Mouse (Mus musculus): ENCODE results near the gene Prss53. TPM values are rescaled to one million over a fixed set of nuclear protein-coding genes. Genes with fewer than 3 reads are reported as not detected.
"Not testable (repeated sequence)": the region's sequence is repeated elsewhere in the genome, so short reads cannot be mapped to it uniquely, and the experiment has no call there.

The Prss53 gene
- polyA plus RNA-seq, 1 experiment from 2014 or later = 0.66 TPM

GRCm38 (mm10) chr7:127867641-127868040 lies 23.1 kb downstream of the Prss53 start:
- Histone ChIP-seq H3K36me3 (ENCODE audit: poor library complexity, severe bottlenecking) (peaks cover 64% of the 10 kb centered on the region), H3K9me3 (replicated peaks) (no peaks in the 10 kb centered on the region)
- WGBS = 94% methylated on average over 18 of the region's 18 CpGs

GRCm38 (mm10) chr7:127866434-127866833 lies 24.3 kb downstream of the Prss53 start:
- H3K4me2 ChIP-seq = no peak overlapping the region
- no peak overlapping the region for H3K9ac ChIP-seq
- 0 out of 2 replicates have a peak, but pooled peaks have one; percentile 30 for ATAC-seq
- H3K36me3 ChIP-seq (ENCODE audit: poor library complexity, severe bottlenecking) = peaks cover 60% of the 10 kb centered on the region
- no peak overlapping the region for H3K4me3 ChIP-seq
- WGBS = 95% methylated on average over 12 of the region's 12 CpGs
- no peaks in the 10 kb centered on the region for H3K9me3 ChIP-seq (replicated peaks)
- H3K27me3 ChIP-seq = no peaks in the 10 kb centered on the region
- H3K4me1 ChIP-seq = no peaks in the 10 kb centered on the region
- H3K27ac ChIP-seq = no peak overlapping the region

More at GRCm38 (mm10) chr7:127867641-127868040, 23.1 kb downstream of the Prss53 start:
- H3K9ac ChIP-seq = no peak overlapping the region
- H3K4me1 ChIP-seq = no peaks in the 10 kb centered on the region
- no peak overlapping the region for H3K4me3 ChIP-seq
- no peak for ATAC-seq
- H3K4me2 ChIP-seq = no peak overlapping the region
- H3K27ac ChIP-seq = no peak overlapping the region
- no peaks in the 10 kb centered on the region for H3K27me3 ChIP-seq

GRCm38 (mm10) chr7:127858258-127858657 lies 32.5 kb downstream of the Prss53 start:
- ATAC-seq = no peak
- WGBS = 94% methylated on average over 6 of the region's 6 CpGs
- H3K27ac ChIP-seq = no peak overlapping the region
- H3K4me2 ChIP-seq = no peak overlapping the region
- H3K36me3 ChIP-seq (ENCODE audit: poor library complexity, severe bottlenecking) = 0 out of 2 replicates have a peak, but pooled peaks cover 4% of the 10 kb centered on the region
- H3K27me3 ChIP-seq = no peaks in the 10 kb centered on the region
- no peaks in the 10 kb centered on the region for H3K4me1 ChIP-seq
- no peaks in the 10 kb centered on the region for H3K9me3 ChIP-seq (replicated peaks)
- no peak overlapping the region for H3K4me3 ChIP-seq
- no peak overlapping the region for H3K9ac ChIP-seq

GRCm38 (mm10) chr7:127850906-127851305 lies 39.9 kb downstream of the Prss53 start:
- Histone ChIP-seq H3K36me3 (ENCODE audit: poor library complexity, severe bottlenecking) (peaks cover 3% of the 10 kb centered on the region; the same call in 1 of the 2 replicates), H3K4me2 (no peak overlapping the region), H3K27me3 (no peaks in the 10 kb centered on the region), H3K27ac (no peak overlapping the region), H3K4me3 (no peak overlapping the region), H3K4me1 (no peaks in the 10 kb centered on the region), H3K9me3 (replicated peaks) (no peaks in the 10 kb centered on the region), H3K9ac (no peak overlapping the region)
- 77% methylated on average over 5 of the region's 5 CpGs for WGBS
- ATAC-seq = no peak

- no peak for ATAC-seq
- Histone ChIP-seq H3K4me3 (no peak overlapping the region), H3K9ac (no peak overlapping the region), H3K9me3 (replicated peaks) (no peaks in the 10 kb centered on the region), H3K4me1 (no peaks in the 10 kb centered on the region), H3K4me2 (no peak overlapping the region), H3K27me3 (no peaks in the 10 kb centered on the region), H3K27ac (no peak overlapping the region), H3K36me3 (ENCODE audit: poor library complexity, severe bottlenecking) (peaks cover 3% of the 10 kb centered on the region; the same call in 1 of the 2 replicates)
- 80% methylated on average over 6 of the region's 6 CpGs for WGBS
These were observed 40.5 kb downstream of the Prss53 start for GRCm38 (mm10) chr7:127849973-127850875.

GRCm38 (mm10) chr7:127842001-127842718 lies 48.6 kb downstream of the Prss53 start:
- peak overlapping the region; percentile 99 for H3K4me2 ChIP-seq
- WGBS = under 1% methylated on average over 40 of the region's 40 CpGs
- H3K36me3 ChIP-seq (ENCODE audit: poor library complexity, severe bottlenecking) = 0 out of 2 replicates have a peak, but pooled peaks cover 2% of the 10 kb centered on the region
- H3K27ac ChIP-seq = peak overlapping the region; percentile 88
- H3K27me3 ChIP-seq = no peaks in the 10 kb centered on the region
- peak overlapping the region; percentile 68 for H3K4me3 ChIP-seq
- no peaks in the 10 kb centered on the region for H3K9me3 ChIP-seq (replicated peaks)
- peaks cover 13% of the 10 kb centered on the region for H3K4me1 ChIP-seq
- ATAC-seq = peak; percentile 60
- H3K9ac ChIP-seq = peak overlapping the region; percentile 71

GRCm38 (mm10) chr7:127841340-127842000 lies 49.3 kb downstream of the Prss53 start:
- no peaks in the 10 kb centered on the region for H3K27me3 ChIP-seq
- peak; percentile 95 for ATAC-seq
- H3K4me3 ChIP-seq = peak overlapping the region; percentile 68
- H3K4me2 ChIP-seq = peak overlapping the region; percentile 99
- WGBS = 0% methylated on average over 37 of the region's 46 CpGs
- peak overlapping the region; percentile 88 for H3K27ac ChIP-seq
- H3K9ac ChIP-seq = peak overlapping the region; percentile 71
- 0 out of 2 replicates have a peak, but pooled peaks cover 2% of the 10 kb centered on the region for H3K36me3 ChIP-seq (ENCODE audit: poor library complexity, severe bottlenecking)
- peaks cover 13% of the 10 kb centered on the region for H3K4me1 ChIP-seq
- H3K9me3 ChIP-seq (replicated peaks) = no peaks in the 10 kb centered on the region

- WGBS = 2% methylated on average over 15 of the region's 15 CpGs
- Histone ChIP-seq H3K27ac (peak overlapping the region; percentile 88), H3K27me3 (no peaks in the 10 kb centered on the region), H3K9ac (peak overlapping the region; percentile 71), H3K4me3 (peak overlapping the region; percentile 68), H3K36me3 (ENCODE audit: poor library complexity, severe bottlenecking) (0 out of 2 replicates have a peak, but pooled peaks cover 2% of the 10 kb centered on the region), H3K4me2 (peak overlapping the region; percentile 99), H3K9me3 (replicated peaks) (no peaks in the 10 kb centered on the region), H3K4me1 (peaks cover 13% of the 10 kb centered on the region)
- ATAC-seq = peak; percentile 26
These were observed 49.9 kb downstream of the Prss53 start for GRCm38 (mm10) chr7:127840886-127841285.

GRCm38 (mm10) chr7:127840031-127840430 lies 50.7 kb downstream of the Prss53 start:
- not testable (repeated sequence) for H3K27me3 ChIP-seq; ATAC-seq; H3K36me3 ChIP-seq (ENCODE audit: poor library complexity, severe bottlenecking); H3K9ac ChIP-seq; H3K27ac ChIP-seq; H3K4me3 ChIP-seq; H3K4me2 ChIP-seq; H3K9me3 ChIP-seq (replicated peaks)
- peaks cover 13% of the 10 kb centered on the region for H3K4me1 ChIP-seq
- WGBS = 70% methylated on average over 2 of the region's 2 CpGs

- not testable (repeated sequence) for H3K36me3 ChIP-seq (ENCODE audit: poor library complexity, severe bottlenecking); H3K9ac ChIP-seq; H3K27me3 ChIP-seq; H3K4me2 ChIP-seq; H3K27ac ChIP-seq; H3K9me3 ChIP-seq (replicated peaks); ATAC-seq; H3K4me3 ChIP-seq
- WGBS = 84% methylated on average over 4 of the region's 4 CpGs
- peaks cover 12% of the 10 kb centered on the region for H3K4me1 ChIP-seq
These were observed 52.9 kb downstream of the Prss53 start for GRCm38 (mm10) chr7:127837878-127838277.

GRCm38 (mm10) chr7:127837473-127837872 lies 53.3 kb downstream of the Prss53 start:
- WGBS = 89% methylated on average over 5 of the region's 5 CpGs
- H3K27ac ChIP-seq = no peak overlapping the region
- 0 out of 2 replicates have a peak overlapping the region, but pooled peaks have one; percentile 27 for H3K9ac ChIP-seq
- H3K4me2 ChIP-seq = no peak overlapping the region
- no peak overlapping the region for H3K4me3 ChIP-seq
- H3K36me3 ChIP-seq (ENCODE audit: poor library complexity, severe bottlenecking) = no peaks in the 10 kb centered on the region
- no peaks in the 10 kb centered on the region for H3K27me3 ChIP-seq
- H3K9me3 ChIP-seq (replicated peaks) = no peaks in the 10 kb centered on the region
- peaks cover 7% of the 10 kb centered on the region for H3K4me1 ChIP-seq
- no peak for ATAC-seq
